Mouse (Mus musculus) midbrain, embryonic 15.5 days (tissue): Measurements from ENCODE around the gene Rogdi. TPM values are rescaled to one million over a fixed set of nuclear protein-coding genes. Genes with fewer than 3 reads are reported as not detected.

Source experiments
- polyA plus RNA-seq: library from polyadenylated mRNA; unstranded; fragments of >200 nt; fragmentation: Nextera tagmentation; extraction: Ambion mirVana; gene quantifications from 2 replicates; pipeline ENCODE4 v1.2.1, GENCODE M21; 2015

Gene Rogdi
- polyA plus RNA-seq, 1 experiment from 2014 or later: 157 TPM

Other genes starting within 250 kb of the Rogdi start
- gene Cdip1, start 223.3 kb downstream of the Rogdi start, polyA plus RNA-seq: 130 and 132 TPM in 2 replicates
- gene 4930562C15Rik, start 178.1 kb downstream of the Rogdi start, polyA plus RNA-seq: 0.19 and 0.52 TPM in 2 replicates
- gene Ubald1, start 133.2 kb downstream of the Rogdi start, polyA plus RNA-seq: 58.2 and 58.7 TPM in 2 replicates
- 124 and 131 TPM in 2 replicates for gene Mgrn1, start 127.3 kb downstream of the Rogdi start, polyA plus RNA-seq
- 123 and 132 TPM in 2 replicates for gene Nudt16l1, start 74.8 kb downstream of the Rogdi start, polyA plus RNA-seq
- gene Anks3, start 49.3 kb downstream of the Rogdi start, polyA plus RNA-seq: 80.0 and 86.3 TPM in 2 replicates
- gene Sept12, start 15.7 kb downstream of the Rogdi start, polyA plus RNA-seq: not detected in 2 replicates
- 1.6 and 2.0 TPM in 2 replicates for gene Smim22, start 6.3 kb downstream of the Rogdi start, polyA plus RNA-seq
- 201 and 207 TPM in 2 replicates for gene Glyr1, start 36.3 kb upstream of the Rogdi start, polyA plus RNA-seq
- gene Ubn1, start 36.5 kb upstream of the Rogdi start, polyA plus RNA-seq: 15.1 and 16.0 TPM in 2 replicates
- 0.09 and 0.39 TPM in 2 replicates for gene Ppl, start 118.9 kb upstream of the Rogdi start, polyA plus RNA-seq
- 0.60 and 0.83 TPM in 2 replicates for gene Sec14l5, start 133.6 kb upstream of the Rogdi start, polyA plus RNA-seq
- 11.4 and 14.3 TPM in 2 replicates for gene Nagpa, start 190.5 kb upstream of the Rogdi start, polyA plus RNA-seq
- gene AU021092, start 208.7 kb upstream of the Rogdi start, polyA plus RNA-seq: 14.8 and 15.9 TPM in 2 replicates
- gene Alg1, start 220.1 kb upstream of the Rogdi start, polyA plus RNA-seq: 44.5 and 44.8 TPM in 2 replicates
- 6.9 and 7.7 TPM in 2 replicates for gene Eef2kmt, start 242.4 kb upstream of the Rogdi start, polyA plus RNA-seq